Mouse (Mus musculus) CH12.LX (cell line): ENCODE results near the gene Ranbp9. TPM values are rescaled to one million over a fixed set of nuclear protein-coding genes. Genes with fewer than 3 reads are reported as not detected.

ENCODE experiments used
- DNase-seq: peaks from one replicate; pipeline ENCODE4 v3.0.0-alpha.2; 2013; ENCODE audit errors: extremely low read depth
- H3K27ac ChIP-seq: 2 replicates; pipeline ENCODE4 v1.5.1; 2012; ENCODE audit warnings: low read depth, mild to moderate bottlenecking, control low read depth, moderate library complexity; ENCODE audit not compliant: insufficient read depth
- H3K27me3 ChIP-seq: replicated peaks from 2 replicates; pipeline ENCODE3; 2012; ENCODE audit warnings: inconsistent platforms
- H3K36me3 ChIP-seq, 2 experiments: replicated peaks in 1 of 2; 2 replicates each; pipeline versions ENCODE3 to v1.6.1; 2012; ENCODE audit warnings: inconsistent platforms in 1 of 2, low read length in 1 of 2, mild to moderate bottlenecking in 1 of 2, mixed read lengths in 1 of 2, moderate library complexity in 1 of 2; ENCODE audit not compliant: control insufficient read depth in 1 of 2, insufficient read depth in 1 of 2
- H3K4me1 ChIP-seq, 2 experiments: 2 replicates each; pipeline ENCODE4 v1.6.1; 2012; ENCODE audit warnings: inconsistent platforms in 1 of 2, moderate library complexity in 1 of 2; ENCODE audit not compliant: insufficient read depth in 2 of 2, control insufficient read depth in 1 of 2
- H3K4me2 ChIP-seq: 2 replicates; pipeline ENCODE4 v1.6.1; 2012; ENCODE audit warnings: low read depth, mild to moderate bottlenecking, control low read depth; ENCODE audit not compliant: poor library complexity, insufficient read depth, severe bottlenecking
- H3K4me3 ChIP-seq, 3 experiments: fragments of 150-350 bp in 1 of 3; sonication (generic) in 1 of 3; replicated peaks in 1 of 3; 2 replicates each; pipeline versions ENCODE3 to v1.5.1; 2011 to 2012; ENCODE audit warnings: low read depth in 2 of 3, low read length in 2 of 3, mild to moderate bottlenecking in 2 of 3, moderate library complexity in 2 of 3, control low read depth in 1 of 3, improper control_type of control experiment in 1 of 3, inconsistent platforms in 1 of 3, mixed read lengths in 1 of 3; ENCODE audit not compliant: poor library complexity in 1 of 3
- H3K79me2 ChIP-seq: replicated peaks from 2 replicates; pipeline ENCODE4 v1.6.1; 2012; ENCODE audit warnings: mild to moderate bottlenecking, moderate library complexity; ENCODE audit not compliant: control insufficient read depth, poor library complexity, insufficient read depth, severe bottlenecking; ENCODE audit errors: extremely low read depth
- H3K9ac ChIP-seq: 2 replicates; pipeline ENCODE4 v1.6.1; 2012; ENCODE audit warnings: low read depth, mild to moderate bottlenecking, control low read depth, moderate library complexity; ENCODE audit not compliant: insufficient read depth
- H3K9me3 ChIP-seq: replicated peaks from 2 replicates; pipeline ENCODE3; 2012; ENCODE audit warnings: low read length, inconsistent platforms, mixed read lengths
- BHLHE40 ChIP-seq: IDR thresholded peaks from 2 replicates; pipeline ENCODE4 v1.6.1; 2011; ENCODE audit warnings: mild to moderate bottlenecking, low read depth, low read length, improper control_type of control experiment
- CTCF ChIP-seq, 2 experiments: IDR thresholded peaks in 1 of 2; conservative IDR thresholded peaks in 1 of 2; 2 replicates each; pipeline ENCODE4 v1.5.1; 2011 to 2012; ENCODE audit warnings: low read depth in 2 of 2, low read length in 2 of 2, improper control_type of control experiment in 1 of 2, inconsistent platforms in 1 of 2, mild to moderate bottlenecking in 1 of 2, moderate library complexity in 1 of 2
- ELF1 ChIP-seq: IDR thresholded peaks from 2 replicates; pipeline ENCODE4 v1.6.1; 2014; ENCODE audit warnings: low read depth, mild to moderate bottlenecking, inconsistent platforms, low read length, improper control_type of control experiment
- HCFC1 ChIP-seq: IDR thresholded peaks from 2 replicates; pipeline ENCODE4 v1.6.1; 2012; ENCODE audit warnings: low read depth, mild to moderate bottlenecking, inconsistent platforms, low read length, improper control_type of control experiment
- IRF4 ChIP-seq: IDR thresholded peaks from 2 replicates; pipeline ENCODE4 v1.6.1; 2014; ENCODE audit warnings: low read depth, mild to moderate bottlenecking, inconsistent platforms, low read length, improper control_type of control experiment
- MYC ChIP-seq: IDR thresholded peaks from 2 replicates; pipeline ENCODE4 v1.6.1; 2011; ENCODE audit warnings: low read depth, mild to moderate bottlenecking, improper control_type of control experiment, low read length
- NRF1 ChIP-seq: IDR thresholded peaks from 2 replicates; pipeline ENCODE4 v1.6.1; 2014; ENCODE audit warnings: low read depth, mild to moderate bottlenecking, inconsistent platforms, low read length, improper control_type of control experiment, moderate library complexity
- POLR2A ChIP-seq: IDR thresholded peaks from 2 replicates; pipeline ENCODE4 v1.6.1; 2011; ENCODE audit warnings: low read depth, mild to moderate bottlenecking, improper control_type of control experiment, low read length
- RAD21 ChIP-seq: IDR thresholded peaks from 2 replicates; pipeline ENCODE4 v1.6.1; 2011; ENCODE audit warnings: low read depth, mild to moderate bottlenecking, low read length, improper control_type of control experiment, moderate library complexity
- UBTF ChIP-seq: IDR thresholded peaks from 2 replicates; pipeline ENCODE4 v1.6.1; 2012; ENCODE audit warnings: low read depth, mild to moderate bottlenecking, inconsistent platforms, low read length, improper control_type of control experiment, moderate library complexity
- ZKSCAN1 ChIP-seq: IDR thresholded peaks from 2 replicates; pipeline ENCODE4 v1.6.1; 2012; ENCODE audit warnings: low read depth, inconsistent platforms, low read length, improper control_type of control experiment, borderline replicate concordance
- dilution Hi-C: fragments of 300-500 bp; cut with MboI; formaldehyde crosslinking; loops from 2 replicates; pipeline ENCODE4 v1.14.3; 2020; ENCODE audit warnings: low sequenced_read_pairs; ENCODE audit not compliant: extremely low pct_unique_long_range_greater_than_20kb, extremely low pct_ligation_motif_present
- in situ Hi-C: fragments of 300-500 bp; cut with MboI; formaldehyde crosslinking; loops from 3 replicates; pipeline ENCODE4 v1.14.3; 2019; ENCODE audit warnings: low sequenced_read_pairs, low pct_ligation_motif_present, low pct_unique_long_range_greater_than_20kb, mixed read lengths
- polyA plus RNA-seq: library from polyadenylated mRNA; unstranded; fragments of >175 nt; gene quantifications from 2 replicates; pipeline ENCODE4 v1.2.1, GENCODE M21; 2012; ENCODE audit warnings: low read depth; ENCODE audit not compliant: insufficient read length
- total RNA-seq, 2 experiments: library from RNA; depleted of rRNA; stranded (reverse); fragments of 300-350 nt in 1 of 2; fragments of >200 nt in 1 of 2; gene quantifications; 2 replicates each; pipeline ENCODE4 v1.2.3; 2012 to 2014

Ranbp9 gene
- total and polyA plus RNA-seq, 3 experiments: 22.0 to 37.6 (median 31.8) TPM

DNA sequence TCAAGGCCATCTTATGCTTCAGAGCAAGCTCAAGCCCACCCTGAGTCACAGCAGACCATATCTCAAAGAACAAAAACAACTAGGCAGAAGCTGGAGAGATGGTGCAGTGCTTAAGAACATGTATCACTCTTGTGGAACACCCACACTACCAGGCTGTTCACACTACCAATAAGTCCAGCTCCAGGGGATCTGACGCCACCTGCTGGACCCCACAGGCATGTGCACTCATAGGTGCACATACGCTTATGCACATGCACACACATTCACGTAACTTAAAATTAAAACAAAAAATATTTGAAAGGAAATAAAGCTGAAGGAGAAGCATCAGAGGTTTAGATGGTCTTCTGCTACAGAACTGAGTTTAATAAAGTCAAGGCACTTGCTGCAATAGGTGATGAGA, 16.7 kb upstream of the Ranbp9 start:
- no peak overlapping the region for H3K9ac ChIP-seq
- H3K79me2 ChIP-seq: no peaks in the 10 kb centered on the region
- in situ Hi-C loops (no loop called here), dilution Hi-C loops (no loop called here)
- no peak overlapping the region for H3K4me3 ChIP-seq
- peaks cover 4 to 23% of the 10 kb centered on the region in 2 experiments for H3K4me1 ChIP-seq
- no peak overlapping the region for H3K4me2 ChIP-seq
- H3K36me3 ChIP-seq: no peaks in the 10 kb centered on the region
- TF ChIP-seq CTCF (conservative IDR thresholded peaks at IDR 0.05 in 1 of 2, IDR thresholded peaks at IDR 0.05 in 1 of 2; ENCODE audit: low read depth in 2 of 2, low read length in 2 of 2) (peak in 1 of 2 experiments; percentile 16; a peak in 2 of 4 replicates), IRF4 (no peak)
- no peaks in the 10 kb centered on the region for H3K27me3 ChIP-seq
- H3K9me3 ChIP-seq: peaks cover 8% of the 10 kb centered on the region
- DNase-seq: no peak
- no peak overlapping the region for H3K27ac ChIP-seq

DNA sequence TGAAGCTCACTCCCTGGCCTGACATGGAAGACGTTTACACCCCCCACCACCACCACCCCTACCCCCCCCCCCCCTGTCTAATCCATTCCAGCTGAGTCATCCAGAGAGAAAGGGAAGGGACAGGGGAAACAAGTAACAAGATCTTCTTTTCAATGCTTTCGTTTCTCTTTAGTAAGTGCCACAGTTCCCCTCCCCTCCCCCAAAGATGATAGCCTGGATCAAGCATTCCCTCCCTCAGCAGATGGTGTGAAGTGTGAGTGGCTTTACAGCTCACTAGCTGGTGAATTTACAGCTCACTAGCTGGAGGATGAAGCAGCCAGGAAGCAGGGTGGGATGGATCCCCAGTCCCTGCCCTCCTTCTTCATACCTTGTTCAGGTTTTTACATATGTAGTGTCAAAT, 15.6 kb upstream of the Ranbp9 start:
- no peak overlapping the region for H3K27ac ChIP-seq
- dilution Hi-C loops: no loop called here

DNA sequence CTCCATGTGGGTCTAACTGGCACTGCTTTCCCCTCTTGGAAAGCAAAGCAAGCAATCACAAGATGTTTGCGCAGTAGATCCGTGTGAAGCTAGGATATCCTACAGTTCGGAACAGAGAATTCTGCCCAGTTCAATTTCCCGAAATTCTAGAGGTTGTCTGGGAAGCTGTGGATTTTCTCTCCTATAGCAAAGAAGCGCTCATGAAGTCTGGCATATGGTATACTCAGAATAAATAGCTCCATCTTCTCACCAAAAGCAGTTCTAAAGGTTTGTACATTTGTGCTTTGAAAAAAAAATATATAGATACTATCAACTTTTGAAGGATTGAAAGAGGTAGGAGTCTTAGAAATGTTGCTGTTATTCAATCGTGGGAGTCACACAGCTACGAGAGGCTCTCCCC, 14.6 kb upstream of the Ranbp9 start:
- Histone ChIP-seq H3K27ac (no peak overlapping the region), H3K36me3 (no peaks in the 10 kb centered on the region), H3K4me1 (peaks cover 4 to 26% of the 10 kb centered on the region in 2 experiments)
- TF ChIP-seq UBTF (no peak), CTCF (conservative IDR thresholded peaks at IDR 0.05 in 1 of 2, IDR thresholded peaks at IDR 0.05 in 1 of 2; ENCODE audit: low read depth in 2 of 2, low read length in 2 of 2) (no peak), ZKSCAN1 (no peak), BHLHE40 (no peak), MYC (no peak)
- TF ChIP-seq, all 38 proteins: peak for 0
- H3K4me2 ChIP-seq: no peak overlapping the region
- no peak for DNase-seq
- in situ Hi-C loops: no loop called here
- dilution Hi-C loops: no loop called here
- H3K9me3 ChIP-seq: peaks cover 10% of the 10 kb centered on the region
- no peaks in the 10 kb centered on the region for H3K79me2 ChIP-seq
- no peak overlapping the region for H3K4me3 ChIP-seq
- no peaks in the 10 kb centered on the region for H3K27me3 ChIP-seq
- H3K9ac ChIP-seq: no peak overlapping the region

More for the DNA sequence above, 15.6 kb upstream of the Ranbp9 start:
- peaks cover 4 to 26% of the 10 kb centered on the region in 2 experiments for H3K4me1 ChIP-seq
- no peak for TF ChIP-seq MYC
- no peak for TF ChIP-seq HCFC1
- no peak for TF ChIP-seq ELF1
- TF ChIP-seq POLR2A: no peak
- TF ChIP-seq NRF1: no peak
- no peak for TF ChIP-seq RAD21
- H3K4me3 ChIP-seq: no peak overlapping the region
- in situ Hi-C loops: no loop called here
- DNase-seq: no peak
- H3K9me3 ChIP-seq: peaks cover 8% of the 10 kb centered on the region
- H3K9ac ChIP-seq: no peak overlapping the region
- H3K36me3 ChIP-seq: no peaks in the 10 kb centered on the region
- H3K79me2 ChIP-seq: no peaks in the 10 kb centered on the region
- H3K27me3 ChIP-seq: no peaks in the 10 kb centered on the region
- H3K4me2 ChIP-seq: no peak overlapping the region
